Mouse (Mus musculus) stomach, postnatal 0 days (tissue): ENCODE results near the gene Nono.

Experiments used
- CTCF ChIP-seq: IDR thresholded peaks from 2 replicates; pipeline ENCODE4 v1.5.1; 2016; ENCODE audit warnings: antibody characterized with exemption, low read depth, mild to moderate bottlenecking, moderate library complexity
- EP300 ChIP-seq: optimal IDR thresholded peaks from 2 replicates; pipeline ENCODE3; 2016; ENCODE audit warnings: antibody characterized with exemption

DNA sequence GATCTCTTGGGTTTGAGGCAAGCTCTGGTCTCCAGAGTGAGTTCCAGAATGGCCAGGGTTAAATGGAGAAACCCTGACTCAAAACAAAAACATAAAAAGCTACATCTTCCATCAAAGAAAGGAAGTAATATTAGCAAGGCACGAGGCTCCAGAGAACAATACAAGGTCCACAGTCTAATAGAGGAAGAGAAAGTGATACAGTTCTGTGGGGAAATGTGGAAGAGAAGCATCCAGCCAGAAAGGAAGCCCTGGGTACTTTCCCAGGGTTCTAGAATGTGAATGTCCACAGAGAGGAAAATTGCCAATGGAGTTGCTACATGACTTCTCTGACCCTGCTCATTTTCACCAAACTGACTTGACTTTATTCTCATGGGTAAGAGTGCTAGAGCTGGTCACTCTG lies 22.0 kb downstream of the Nono start:
- TF ChIP-seq CTCF (no peak), EP300 (no peak)
